Mouse (Mus musculus): ENCODE measurements around the gene Nr1h3. TPM values are rescaled to one million over a fixed set of nuclear protein-coding genes. Genes with fewer than 3 reads are reported as not detected.
"Not testable (repeated sequence)": the region's sequence is repeated elsewhere in the genome, so short reads cannot be mapped to it uniquely, and the experiment has no call there.

Gene Nr1h3
- 0.89 and 1.2 TPM in 2 replicates for polyA plus RNA-seq (2014; fragmentation: Nextera tagmentation; extraction: Ambion mirVana)

GRCm38 (mm10) chr2:91202222-91202971, at the start of gene Nr1h3, which contains the start of gene Acp2:
Gene Nr1h3 (minus strand): TSS chr2:91202834.
Gene Acp2 (plus strand): TSS chr2:91202885.
- Histone ChIP-seq H3K4me1 (replicated peaks; ENCODE audit: control insufficient read depth, insufficient read depth, low read length) (no peaks in the 10 kb centered on the region; the same call in 1 of the 2 replicates), H3K27ac (ENCODE audit: low read depth, low read length) (peak within 1 kb of the TSS; percentile 87), H3K4me3 (ENCODE audit: low read depth, low read length) (peak within 1 kb of the TSS; percentile 79), H3K4me2 (replicated peaks; ENCODE audit: low read depth, low read length) (peak within 1 kb of the TSS; percentile 60), H3K36me3 (ENCODE audit: control insufficient read depth, insufficient read depth, low read length) (peaks cover 7% of the 10 kb centered on the region), H3K27me3 (ENCODE audit: control insufficient read depth, insufficient read depth, low read length) (no peaks in the 10 kb centered on the region), H3K9ac (ENCODE audit: low read depth, low read length) (peak within 1 kb of the TSS; percentile 89), H3K9me3 (ENCODE audit: control insufficient read depth, low read length) (no peaks in the 10 kb centered on the region)
- DNase-seq (ENCODE audit: low spot score) (peak; percentile 95), ATAC-seq (ENCODE audit: low FRiP score) (peak; percentile 98)
- 5% methylated on average over 28 of the region's 28 CpGs for WGBS

GRCm38 (mm10) chr2:91252001-91252400, 49.4 kb upstream of the Nr1h3 start:
- 72% methylated on average over 4 of the region's 4 CpGs for WGBS
- H3K36me3 ChIP-seq (ENCODE audit: control insufficient read depth, insufficient read depth, low read length): 0 out of 2 replicates have a peak, but pooled peaks cover 3% of the 10 kb centered on the region

GRCm38 (mm10) chr2:91248366-91248765, 45.7 kb upstream of the Nr1h3 start:
- H3K4me1 ChIP-seq (replicated peaks; ENCODE audit: control insufficient read depth, insufficient read depth, low read length): no peaks in the 10 kb centered on the region
- no peak overlapping the region for H3K9ac ChIP-seq (ENCODE audit: low read depth, low read length)
- H3K36me3 ChIP-seq (ENCODE audit: control insufficient read depth, insufficient read depth, low read length): no peaks in the 10 kb centered on the region
- no peak overlapping the region for H3K27ac ChIP-seq (ENCODE audit: low read depth, low read length)
- H3K27me3 ChIP-seq (ENCODE audit: control insufficient read depth, insufficient read depth, low read length): no peaks in the 10 kb centered on the region
- ATAC-seq (ENCODE audit: low FRiP score) (no peak), DNase-seq (ENCODE audit: low spot score) (no peak)
- no peak overlapping the region for H3K4me2 ChIP-seq (replicated peaks; ENCODE audit: low read depth, low read length)
- H3K9me3 ChIP-seq (ENCODE audit: control insufficient read depth, low read length): no peaks in the 10 kb centered on the region
- no peak overlapping the region for H3K4me3 ChIP-seq (ENCODE audit: low read depth, low read length)
- WGBS: 81% methylated on average over 4 of the region's 4 CpGs

More at GRCm38 (mm10) chr2:91252001-91252400, 49.4 kb upstream of the Nr1h3 start:
- H3K4me2 ChIP-seq (replicated peaks; ENCODE audit: low read depth, low read length): no peak overlapping the region
- no peak overlapping the region for H3K27ac ChIP-seq (ENCODE audit: low read depth, low read length)
- ATAC-seq (ENCODE audit: low FRiP score) (no peak), DNase-seq (ENCODE audit: low spot score) (no peak)
- no peaks in the 10 kb centered on the region for H3K9me3 ChIP-seq (ENCODE audit: control insufficient read depth, low read length)
- no peak overlapping the region for H3K9ac ChIP-seq (ENCODE audit: low read depth, low read length)
- H3K27me3 ChIP-seq (ENCODE audit: control insufficient read depth, insufficient read depth, low read length): peaks cover 13% of the 10 kb centered on the region
- H3K4me1 ChIP-seq (replicated peaks; ENCODE audit: control insufficient read depth, insufficient read depth, low read length): peaks cover 11% of the 10 kb centered on the region; the same call in 1 of the 2 replicates
- H3K4me3 ChIP-seq (ENCODE audit: low read depth, low read length): no peak overlapping the region

GRCm38 (mm10) chr2:91244557-91245228, 42.1 kb upstream of the Nr1h3 start:
- Histone ChIP-seq H3K4me1 (replicated peaks; ENCODE audit: control insufficient read depth, insufficient read depth, low read length) (no peaks in the 10 kb centered on the region), H3K4me2 (replicated peaks; ENCODE audit: low read depth, low read length) (no peak overlapping the region), H3K27ac (ENCODE audit: low read depth, low read length) (no peak overlapping the region), H3K36me3 (ENCODE audit: control insufficient read depth, insufficient read depth, low read length) (no peaks in the 10 kb centered on the region), H3K9ac (ENCODE audit: low read depth, low read length) (no peak overlapping the region), H3K9me3 (ENCODE audit: control insufficient read depth, low read length) (no peaks in the 10 kb centered on the region), H3K4me3 (ENCODE audit: low read depth, low read length) (no peak overlapping the region), H3K27me3 (ENCODE audit: control insufficient read depth, insufficient read depth, low read length) (no peaks in the 10 kb centered on the region)
- DNase-seq (ENCODE audit: low spot score): no peak
- 84% methylated on average over 5 of the region's 5 CpGs for WGBS
- ATAC-seq (ENCODE audit: low FRiP score): no peak

GRCm38 (mm10) chr2:91243416-91243815, 40.8 kb upstream of the Nr1h3 start:
- Histone ChIP-seq H3K27ac (ENCODE audit: low read depth, low read length) (no peak overlapping the region), H3K36me3 (ENCODE audit: control insufficient read depth, insufficient read depth, low read length) (no peaks in the 10 kb centered on the region), H3K27me3 (ENCODE audit: control insufficient read depth, insufficient read depth, low read length) (no peaks in the 10 kb centered on the region), H3K4me1 (replicated peaks; ENCODE audit: control insufficient read depth, insufficient read depth, low read length) (no peaks in the 10 kb centered on the region), H3K9me3 (ENCODE audit: control insufficient read depth, low read length) (no peaks in the 10 kb centered on the region), H3K9ac (ENCODE audit: low read depth, low read length) (no peak overlapping the region), H3K4me3 (ENCODE audit: low read depth, low read length) (no peak overlapping the region), H3K4me2 (replicated peaks; ENCODE audit: low read depth, low read length) (no peak overlapping the region)
- 52% methylated on average over 3 of the region's 3 CpGs for WGBS
- no peak for ATAC-seq (ENCODE audit: low FRiP score)
- DNase-seq (ENCODE audit: low spot score): no peak

- Histone ChIP-seq H3K4me1 (replicated peaks; ENCODE audit: control insufficient read depth, insufficient read depth, low read length) (no peaks in the 10 kb centered on the region), H3K9me3 (ENCODE audit: control insufficient read depth, low read length) (no peaks in the 10 kb centered on the region), H3K4me2 (replicated peaks; ENCODE audit: low read depth, low read length) (no peak overlapping the region), H3K9ac (ENCODE audit: low read depth, low read length) (no peak overlapping the region), H3K36me3 (ENCODE audit: control insufficient read depth, insufficient read depth, low read length) (no peaks in the 10 kb centered on the region), H3K4me3 (ENCODE audit: low read depth, low read length) (no peak overlapping the region), H3K27ac (ENCODE audit: low read depth, low read length) (no peak overlapping the region), H3K27me3 (ENCODE audit: control insufficient read depth, insufficient read depth, low read length) (no peaks in the 10 kb centered on the region)
- no peak for DNase-seq (ENCODE audit: low spot score)
- ATAC-seq (ENCODE audit: low FRiP score): no peak
- 72% methylated on average over 5 of the region's 5 CpGs for WGBS
These were observed 39.9 kb upstream of the Nr1h3 start for GRCm38 (mm10) chr2:91242547-91242946.

GRCm38 (mm10) chr2:91237511-91238080, 35.0 kb upstream of the Nr1h3 start:
- Histone ChIP-seq H3K4me3 (ENCODE audit: low read depth, low read length) (peak overlapping the region; percentile 47), H3K4me2 (replicated peaks; ENCODE audit: low read depth, low read length) (peak overlapping the region; percentile 79; the same call in 1 of the 2 replicates), H3K27ac (ENCODE audit: low read depth, low read length) (peak overlapping the region; percentile 80; the same call in 1 of the 2 replicates)
- peak; percentile 67 for ATAC-seq (ENCODE audit: low FRiP score)
- not testable (repeated sequence) for H3K9me3 ChIP-seq (ENCODE audit: control insufficient read depth, low read length); H3K27me3 ChIP-seq (ENCODE audit: control insufficient read depth, insufficient read depth, low read length); H3K36me3 ChIP-seq (ENCODE audit: control insufficient read depth, insufficient read depth, low read length); H3K4me1 ChIP-seq (replicated peaks; ENCODE audit: control insufficient read depth, insufficient read depth, low read length); H3K9ac ChIP-seq (ENCODE audit: low read depth, low read length)
- DNase-seq (ENCODE audit: low spot score): peak; percentile 22
- 27% methylated on average over 4 of the region's 4 CpGs for WGBS

- peak within 1 kb of the TSS; percentile 79 for H3K4me2 ChIP-seq (replicated peaks; ENCODE audit: low read depth, low read length)
- no peaks in the 10 kb centered on the region for H3K9me3 ChIP-seq (ENCODE audit: control insufficient read depth, low read length)
- WGBS: 1% methylated on average over 48 of the region's 48 CpGs
- H3K27me3 ChIP-seq (ENCODE audit: control insufficient read depth, insufficient read depth, low read length): no peaks in the 10 kb centered on the region
- no peaks in the 10 kb centered on the region for H3K4me1 ChIP-seq (replicated peaks; ENCODE audit: control insufficient read depth, insufficient read depth, low read length)
- H3K4me3 ChIP-seq (ENCODE audit: low read depth, low read length): peak within 1 kb of the TSS; percentile 47
- no peaks in the 10 kb centered on the region for H3K36me3 ChIP-seq (ENCODE audit: control insufficient read depth, insufficient read depth, low read length)
- ATAC-seq (ENCODE audit: low FRiP score) (peak; percentile 98), DNase-seq (ENCODE audit: low spot score) (peak; percentile 96)
- H3K9ac ChIP-seq (ENCODE audit: low read depth, low read length): peak within 1 kb of the TSS; percentile 67
- peak within 1 kb of the TSS; percentile 80 for H3K27ac ChIP-seq (ENCODE audit: low read depth, low read length)
These were observed 34.2 kb upstream of the Nr1h3 start, which contains the start of gene Ddb2 for GRCm38 (mm10) chr2:91236601-91237510. Gene Ddb2 (minus strand): TSS chr2:91236982.
